Mouse (Mus musculus): ENCODE measurements around the gene Gpi1.
"Not testable (repeated sequence)": the region's sequence is repeated elsewhere in the genome, so short reads cannot be mapped to it uniquely, and the experiment has no call there.

The Gpi1 gene

GRCm38 (mm10) chr7:34176241-34176640, 53.9 kb downstream of the Gpi1 start:
- not testable (repeated sequence) for DNase-seq

GRCm38 (mm10) chr7:34172251-34172650, 57.9 kb downstream of the Gpi1 start:
- DNase-seq = no peak

- DNase-seq = no peak
Observed at GRCm38 (mm10) chr7:34169454-34169853, 60.7 kb downstream of the Gpi1 start, which contains the start of gene Uba2. Gene Uba2, minus strand, starts transcription at chr7:34169599.

- peak; percentile 78 to 92 for DNase-seq
Observed at GRCm38 (mm10) chr7:34168470-34169251, 61.5 kb downstream of the Gpi1 start.

- peak in 1 of 2 experiments; percentile 15 for DNase-seq
Observed at GRCm38 (mm10) chr7:34167766-34168469, 62.2 kb downstream of the Gpi1 start.

- DNase-seq = peak in 1 of 2 experiments; percentile 34
Observed at GRCm38 (mm10) chr7:34166850-34167249, 63.3 kb downstream of the Gpi1 start.

- no peak for DNase-seq
Observed at GRCm38 (mm10) chr7:34165999-34166398, 64.1 kb downstream of the Gpi1 start.

GRCm38 (mm10) chr7:34164671-34165070, 65.5 kb downstream of the Gpi1 start:
- DNase-seq = no peak

GRCm38 (mm10) chr7:34159167-34159566, 71.0 kb downstream of the Gpi1 start:
- DNase-seq = no peak

GRCm38 (mm10) chr7:34157994-34158393, 72.1 kb downstream of the Gpi1 start:
- DNase-seq = no peak
